Mouse (Mus musculus) adrenal gland (tissue): ENCODE results near the gene Gm36176.
"Not testable (repeated sequence)": the region's sequence is repeated elsewhere in the genome, so short reads cannot be mapped to it uniquely, and the experiment has no call there.

Source experiments
- intact Hi-C: fragments of 180-260 bp; cut with DNase I; formaldehyde crosslinking; loops from one replicate; pipeline ENCODE4 v1.15.1; 2025
- long read RNA-seq, 2 experiments: library from polyadenylated mRNA; unstranded; transcript quantifications; one replicate each; pipeline ENCODE4 v2.0.0; 2020; ENCODE audit warnings: borderline replicate concordance in 1 of 2; ENCODE audit not compliant: insufficient replicate concordance in 1 of 2

Gm36176 gene
- long read RNA-seq, experiment 1: 0 reads
- long read RNA-seq, experiment 2: 0 reads

- intact Hi-C loops: no loop called here
Observed at GRCm38 (mm10) chr10:77846503-77846902, at the start of gene Gm36176. TSS of gene Gm36176 (plus strand) at chr10:77846803.

GRCm38 (mm10) chr10:77797677-77798076 is 48.9 kb upstream of the Gm36176 start:
- intact Hi-C loops: no loop called here

GRCm38 (mm10) chr10:77798164-77798920 is 48.3 kb upstream of the Gm36176 start:
- intact Hi-C loops: not testable (repeated sequence)

- intact Hi-C loops: no loop called here
Observed at GRCm38 (mm10) chr10:77798921-77799508, 47.6 kb upstream of the Gm36176 start, which contains the start of gene Gm19668. TSS of gene Gm19668 (minus strand) at chr10:77799133.

GRCm38 (mm10) chr10:77804095-77804494 is 42.5 kb upstream of the Gm36176 start:
- intact Hi-C loops: no loop called here

GRCm38 (mm10) chr10:77811743-77812142 is 34.9 kb upstream of the Gm36176 start, which contains the start of gene Gm9507:
TSS of gene Gm9507 (minus strand) at chr10:77811843.
- intact Hi-C loops: no loop called here

- intact Hi-C loops: no loop called here
Observed at GRCm38 (mm10) chr10:77814382-77814781, 32.2 kb upstream of the Gm36176 start, which contains the start of gene Gm2696. TSS of gene Gm2696 (plus strand) at chr10:77814682.

- intact Hi-C loops: no loop called here
Observed at GRCm38 (mm10) chr10:77815514-77815913, 31.1 kb upstream of the Gm36176 start.

GRCm38 (mm10) chr10:77818523-77818922 is 28.1 kb upstream of the Gm36176 start:
- intact Hi-C loops: no loop called here

- intact Hi-C loops: no loop called here
Observed at GRCm38 (mm10) chr10:77819203-77819602, 27.4 kb upstream of the Gm36176 start.

GRCm38 (mm10) chr10:77826951-77827350 is 19.7 kb upstream of the Gm36176 start, which contains the start of gene Krtap10-4:
TSS of gene Krtap10-4 (minus strand) at chr10:77827095.
- intact Hi-C loops: no loop called here

- intact Hi-C loops: no loop called here
Observed at GRCm38 (mm10) chr10:77835647-77836046, 11.0 kb upstream of the Gm36176 start, which contains the start of gene Krtap10-10. TSS of gene Krtap10-10 (plus strand) at chr10:77835947.

- intact Hi-C loops: no loop called here
Observed at GRCm38 (mm10) chr10:77839006-77839405, 7.6 kb upstream of the Gm36176 start.

GRCm38 (mm10) chr10:77846961-77847360 is 358 bp downstream of the Gm36176 start:
- intact Hi-C loops: no loop called here

- intact Hi-C loops: no loop called here
Observed at GRCm38 (mm10) chr10:77847538-77847937, 935 bp downstream of the Gm36176 start.

GRCm38 (mm10) chr10:77852559-77852958 is 6.0 kb downstream of the Gm36176 start, which contains the start of gene Gm10318:
TSS of gene Gm10318 (plus strand) at chr10:77852859.
- intact Hi-C loops: no loop called here

GRCm38 (mm10) chr10:77861675-77862074 is 15.1 kb downstream of the Gm36176 start, which contains the start of gene Gm3285:
TSS of gene Gm3285 (plus strand) at chr10:77861975.
- intact Hi-C loops: no loop called here

GRCm38 (mm10) chr10:77864067-77864761 is 17.6 kb downstream of the Gm36176 start:
- intact Hi-C loops: no loop called here

- intact Hi-C loops: no loop called here
Observed at GRCm38 (mm10) chr10:77864762-77865143, 18.1 kb downstream of the Gm36176 start.

GRCm38 (mm10) chr10:77867546-77867945 is 20.9 kb downstream of the Gm36176 start:
- intact Hi-C loops: no loop called here

GRCm38 (mm10) chr10:77869651-77870050 is 23.0 kb downstream of the Gm36176 start:
- intact Hi-C loops: no loop called here
